Mouse (Mus musculus): ENCODE results near the gene Pear1. TPM values are rescaled to one million over a fixed set of nuclear protein-coding genes. Genes with fewer than 3 reads are reported as not detected.

The Pear1 gene
- polyA plus RNA-seq, 1 experiment from 2014 or later, result 31.6 TPM

- no peak for TF ChIP-seq CTCF (IDR thresholded peaks at IDR 0.05; ENCODE audit: low read depth)
- DNase-seq (ENCODE audit: low spot score) (no peak), ATAC-seq (replicated peaks; ENCODE audit: low FRiP score, low read depth) (no peak)
- H3K4me2 ChIP-seq (ENCODE audit: low read length), result no peak overlapping the region
- no peak overlapping the region for H3K4me3 ChIP-seq (replicated peaks; ENCODE audit: low read depth, low read length)
- H3K9me3 ChIP-seq (replicated peaks; ENCODE audit: low read length), result no peaks in the 10 kb centered on the region
- H3K9ac ChIP-seq (ENCODE audit: low read depth, low read length), result no peak overlapping the region
- no peak overlapping the region for H3K27ac ChIP-seq
- H3K36me3 ChIP-seq (ENCODE audit: insufficient read depth, low read length), result peaks cover 70% of the 10 kb centered on the region
- H3K4me1 ChIP-seq (replicated peaks; ENCODE audit: insufficient read depth, low read length), result no peaks in the 10 kb centered on the region
- WGBS, result 56% methylated on average over 11 of the region's 11 CpGs
- no peaks in the 10 kb centered on the region for H3K27me3 ChIP-seq (ENCODE audit: insufficient read depth, low read length)
Measured at GRCm38 (mm10) chr3:87733984-87734761, 89.9 kb downstream of the Pear1 start.

DNA sequence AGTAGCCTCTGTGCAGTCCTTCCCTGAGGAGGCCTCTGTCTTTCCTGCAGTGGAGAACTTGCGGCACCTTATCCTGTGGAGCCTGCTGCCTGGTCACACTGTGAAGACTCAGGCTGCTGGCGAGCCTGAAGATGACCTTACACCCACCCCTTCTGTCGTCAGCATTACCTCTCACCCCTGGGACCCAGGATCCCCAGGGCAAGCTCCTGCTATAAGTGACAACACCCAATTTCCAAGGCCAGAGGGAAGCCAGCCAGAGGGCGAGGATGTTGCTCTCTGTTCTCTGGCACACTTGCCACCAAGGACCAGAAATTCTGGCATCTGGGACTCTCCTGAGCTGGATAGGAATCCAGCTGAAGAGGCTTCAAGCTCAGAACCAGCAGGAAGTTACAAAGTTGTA, 91.0 kb downstream of the Pear1 start:
- H3K4me1 ChIP-seq (replicated peaks; ENCODE audit: insufficient read depth, low read length), result no peaks in the 10 kb centered on the region
- no peak for TF ChIP-seq CTCF (IDR thresholded peaks at IDR 0.05; ENCODE audit: low read depth)
- no peaks in the 10 kb centered on the region for H3K27me3 ChIP-seq (ENCODE audit: insufficient read depth, low read length)
- no peak overlapping the region for H3K4me2 ChIP-seq (ENCODE audit: low read length)
- no peak overlapping the region for H3K9ac ChIP-seq (ENCODE audit: low read depth, low read length)
- DNase-seq (ENCODE audit: low spot score) (no peak), ATAC-seq (replicated peaks; ENCODE audit: low FRiP score, low read depth) (no peak)
- WGBS, result 85% methylated on average over 4 of the region's 4 CpGs
- no peak overlapping the region for H3K27ac ChIP-seq
- H3K4me3 ChIP-seq (replicated peaks; ENCODE audit: low read depth, low read length), result no peak overlapping the region
- H3K36me3 ChIP-seq (ENCODE audit: insufficient read depth, low read length), result peaks cover 72% of the 10 kb centered on the region
- H3K9me3 ChIP-seq (replicated peaks; ENCODE audit: low read length), result no peaks in the 10 kb centered on the region

GRCm38 (mm10) chr3:87728696-87729095, 95.4 kb downstream of the Pear1 start:
- Histone ChIP-seq H3K4me3 (replicated peaks; ENCODE audit: low read depth, low read length) (no peak overlapping the region), H3K9me3 (replicated peaks; ENCODE audit: low read length) (no peaks in the 10 kb centered on the region), H3K27ac (no peak overlapping the region), H3K36me3 (ENCODE audit: insufficient read depth, low read length) (peaks cover 78% of the 10 kb centered on the region), H3K4me1 (replicated peaks; ENCODE audit: insufficient read depth, low read length) (no peaks in the 10 kb centered on the region), H3K27me3 (ENCODE audit: insufficient read depth, low read length) (no peaks in the 10 kb centered on the region), H3K4me2 (ENCODE audit: low read length) (no peak overlapping the region), H3K9ac (ENCODE audit: low read depth, low read length) (no peak overlapping the region)
- DNase-seq (ENCODE audit: low spot score) (no peak), ATAC-seq (replicated peaks; ENCODE audit: low FRiP score, low read depth) (no peak)
- WGBS, result 80% methylated on average over 6 of the region's 6 CpGs
- no peak for TF ChIP-seq CTCF (IDR thresholded peaks at IDR 0.05; ENCODE audit: low read depth)

DNA sequence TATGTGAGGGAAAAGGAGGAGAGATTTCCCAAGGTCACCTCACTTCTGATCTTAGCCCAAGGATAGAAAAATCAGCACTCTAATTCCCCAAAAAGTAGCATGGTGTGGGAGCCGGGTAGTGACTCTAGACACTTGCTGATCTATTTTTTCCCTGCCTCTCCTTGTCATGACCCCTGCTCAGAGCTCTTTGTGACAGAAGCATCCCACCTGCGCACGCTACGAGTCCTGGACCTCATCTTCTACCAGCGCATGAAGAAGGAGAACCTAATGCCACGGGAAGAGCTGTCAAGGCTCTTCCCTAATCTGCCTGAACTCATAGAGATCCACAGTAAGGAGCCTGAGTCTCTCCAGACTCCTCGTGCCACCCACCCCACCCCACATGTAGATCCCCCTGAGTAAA, 97.9 kb downstream of the Pear1 start:
- no peak overlapping the region for H3K27ac ChIP-seq
- H3K4me1 ChIP-seq (replicated peaks; ENCODE audit: insufficient read depth, low read length), result no peaks in the 10 kb centered on the region
- H3K4me3 ChIP-seq (replicated peaks; ENCODE audit: low read depth, low read length), result no peak overlapping the region
- TF ChIP-seq CTCF (IDR thresholded peaks at IDR 0.05; ENCODE audit: low read depth), result no peak
- H3K27me3 ChIP-seq (ENCODE audit: insufficient read depth, low read length), result no peaks in the 10 kb centered on the region
- ATAC-seq (replicated peaks; ENCODE audit: low FRiP score, low read depth) (no peak), DNase-seq (ENCODE audit: low spot score) (no peak)
- no peak overlapping the region for H3K9ac ChIP-seq (ENCODE audit: low read depth, low read length)
- peaks cover 78% of the 10 kb centered on the region for H3K36me3 ChIP-seq (ENCODE audit: insufficient read depth, low read length)
- H3K4me2 ChIP-seq (ENCODE audit: low read length), result no peak overlapping the region
- H3K9me3 ChIP-seq (replicated peaks; ENCODE audit: low read length), result no peaks in the 10 kb centered on the region
- WGBS, result 97% methylated on average over 7 of the region's 7 CpGs

- Histone ChIP-seq H3K4me3 (replicated peaks; ENCODE audit: low read depth, low read length) (no peak overlapping the region), H3K4me1 (replicated peaks; ENCODE audit: insufficient read depth, low read length) (no peaks in the 10 kb centered on the region), H3K9ac (ENCODE audit: low read depth, low read length) (no peak overlapping the region), H3K27ac (no peak overlapping the region), H3K27me3 (ENCODE audit: insufficient read depth, low read length) (no peaks in the 10 kb centered on the region), H3K36me3 (ENCODE audit: insufficient read depth, low read length) (peaks cover 81% of the 10 kb centered on the region), H3K9me3 (replicated peaks; ENCODE audit: low read length) (no peaks in the 10 kb centered on the region), H3K4me2 (ENCODE audit: low read length) (no peak overlapping the region)
- no peak for ATAC-seq (replicated peaks; ENCODE audit: low FRiP score, low read depth)
- TF ChIP-seq CTCF (IDR thresholded peaks at IDR 0.05; ENCODE audit: low read depth), result no peak
- 95% methylated on average over 16 of the region's 16 CpGs for WGBS
- no peak for DNase-seq (ENCODE audit: low spot score)
Measured at GRCm38 (mm10) chr3:87725396-87726160, 98.5 kb downstream of the Pear1 start.

DNA sequence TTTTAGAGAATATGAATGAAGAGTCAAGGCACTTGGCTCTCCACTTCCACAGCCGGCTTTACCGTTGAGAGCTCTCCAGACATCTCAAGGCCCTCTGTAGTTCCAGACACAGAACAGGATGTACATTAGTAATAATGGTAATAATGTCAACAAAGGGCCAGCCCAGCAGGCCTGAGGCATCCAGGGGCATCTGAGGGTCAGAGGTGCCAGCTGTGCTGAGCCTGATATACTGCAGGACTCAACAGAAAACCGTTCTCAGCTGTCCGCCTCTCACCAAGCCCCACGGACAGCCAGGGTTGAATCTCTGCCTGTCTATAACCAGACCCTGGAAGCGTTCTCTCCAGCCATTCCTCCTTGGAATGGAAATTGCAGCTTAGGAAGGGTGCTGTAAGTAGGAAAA, 99.5 kb downstream of the Pear1 start:
- H3K36me3 ChIP-seq (ENCODE audit: insufficient read depth, low read length), result peaks cover 80% of the 10 kb centered on the region
- ATAC-seq (replicated peaks; ENCODE audit: low FRiP score, low read depth) (no peak), DNase-seq (ENCODE audit: low spot score) (no peak)
- no peaks in the 10 kb centered on the region for H3K9me3 ChIP-seq (replicated peaks; ENCODE audit: low read length)
- H3K4me1 ChIP-seq (replicated peaks; ENCODE audit: insufficient read depth, low read length), result no peaks in the 10 kb centered on the region
- H3K9ac ChIP-seq (ENCODE audit: low read depth, low read length), result no peak overlapping the region
- H3K27ac ChIP-seq, result no peak overlapping the region
- no peaks in the 10 kb centered on the region for H3K27me3 ChIP-seq (ENCODE audit: insufficient read depth, low read length)
- WGBS, result 63% methylated on average over 6 of the region's 6 CpGs
- H3K4me2 ChIP-seq (ENCODE audit: low read length), result no peak overlapping the region
- no peak overlapping the region for H3K4me3 ChIP-seq (replicated peaks; ENCODE audit: low read depth, low read length)
- TF ChIP-seq CTCF (IDR thresholded peaks at IDR 0.05; ENCODE audit: low read depth), result no peak
